Mouse (Mus musculus): ENCODE data around the gene Armc10. TPM values are rescaled to one million over a fixed set of nuclear protein-coding genes. Genes with fewer than 3 reads are reported as not detected.
"Not testable (repeated sequence)": the region's sequence is repeated elsewhere in the genome, so short reads cannot be mapped to it uniquely, and the experiment has no call there.

The Armc10 gene
- polyA plus RNA-seq, 1 experiment from 2014 or later: 15.6 TPM

DNA sequence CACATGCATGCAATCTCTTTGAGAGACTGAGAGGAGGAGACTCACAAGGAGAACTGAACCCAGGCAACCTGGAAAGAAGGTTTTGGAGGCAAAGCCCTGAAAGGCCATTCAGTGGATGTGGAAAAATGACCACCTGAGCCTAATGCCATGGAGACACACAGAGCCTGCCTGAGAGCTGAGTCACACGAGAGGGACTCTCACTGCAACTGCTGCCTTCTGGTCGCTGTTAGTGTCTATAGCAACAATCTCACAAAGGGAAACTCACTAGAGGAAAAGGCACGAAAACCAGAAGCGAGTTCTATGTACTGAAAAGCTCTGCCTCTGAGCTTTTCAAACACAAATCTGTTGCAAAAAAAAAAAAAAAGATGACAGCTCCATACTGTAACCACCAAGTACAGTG lies 41.4 kb downstream of the Armc10 start:
- H3K4me2 ChIP-seq (replicated peaks; ENCODE audit: low read depth): no peak overlapping the region

DNA sequence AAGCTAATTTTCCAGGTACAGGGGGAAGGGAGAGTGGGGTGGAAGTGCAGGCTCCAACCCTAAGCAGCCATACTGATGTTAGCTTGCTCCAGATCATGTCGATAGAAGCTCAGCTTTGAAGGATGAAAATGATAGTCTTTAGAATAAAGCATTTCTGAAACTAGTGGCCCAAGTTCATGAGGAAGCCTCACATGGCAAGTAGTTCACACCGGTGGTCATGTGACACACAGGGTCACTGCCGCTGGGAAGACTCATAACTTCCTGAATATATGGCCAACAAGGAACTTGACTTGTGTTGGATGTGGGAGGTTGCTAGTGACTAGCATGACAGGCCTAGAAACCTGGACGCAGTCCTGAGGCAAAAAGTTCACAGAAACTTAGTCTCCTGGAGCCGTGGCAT lies 46.6 kb downstream of the Armc10 start:
- 89% methylated on average over 5 of the region's 5 CpGs for WGBS
- Histone ChIP-seq H3K9me3 (ENCODE audit: control insufficient read depth) (no peaks in the 10 kb centered on the region), H3K9ac (ENCODE audit: low read depth, low read length) (no peak overlapping the region), H3K4me1 (replicated peaks; ENCODE audit: control insufficient read depth, insufficient read depth, low read length) (peaks cover 3% of the 10 kb centered on the region; the same call in 1 of the 2 replicates), H3K36me3 (ENCODE audit: control insufficient read depth, insufficient read depth) (no peaks in the 10 kb centered on the region), H3K27me3 (replicated peaks; ENCODE audit: control insufficient read depth, insufficient read depth, low read length) (no peaks in the 10 kb centered on the region), H3K27ac (ENCODE audit: low read depth, low read length) (no peak overlapping the region), H3K4me2 (replicated peaks; ENCODE audit: low read depth) (no peak overlapping the region), H3K4me3 (ENCODE audit: low read depth, low read length) (no peak overlapping the region)
- no peak for TF ChIP-seq CTCF (IDR thresholded peaks at IDR 0.05; ENCODE audit: low read depth)
- ATAC-seq: no peak

More for the DNA sequence above, 41.4 kb downstream of the Armc10 start:
- Histone ChIP-seq H3K4me1 (replicated peaks; ENCODE audit: control insufficient read depth, insufficient read depth, low read length) (no peaks in the 10 kb centered on the region), H3K9me3 (ENCODE audit: control insufficient read depth) (no peaks in the 10 kb centered on the region), H3K4me3 (ENCODE audit: low read depth, low read length) (no peak overlapping the region), H3K27me3 (replicated peaks; ENCODE audit: control insufficient read depth, insufficient read depth, low read length) (no peaks in the 10 kb centered on the region), H3K9ac (ENCODE audit: low read depth, low read length) (no peak overlapping the region), H3K36me3 (ENCODE audit: control insufficient read depth, insufficient read depth) (no peaks in the 10 kb centered on the region), H3K27ac (ENCODE audit: low read depth, low read length) (no peak overlapping the region)
- no peak for TF ChIP-seq CTCF (IDR thresholded peaks at IDR 0.05; ENCODE audit: low read depth)
- WGBS: 60% methylated on average over 4 of the region's 4 CpGs
- no peak for ATAC-seq

DNA sequence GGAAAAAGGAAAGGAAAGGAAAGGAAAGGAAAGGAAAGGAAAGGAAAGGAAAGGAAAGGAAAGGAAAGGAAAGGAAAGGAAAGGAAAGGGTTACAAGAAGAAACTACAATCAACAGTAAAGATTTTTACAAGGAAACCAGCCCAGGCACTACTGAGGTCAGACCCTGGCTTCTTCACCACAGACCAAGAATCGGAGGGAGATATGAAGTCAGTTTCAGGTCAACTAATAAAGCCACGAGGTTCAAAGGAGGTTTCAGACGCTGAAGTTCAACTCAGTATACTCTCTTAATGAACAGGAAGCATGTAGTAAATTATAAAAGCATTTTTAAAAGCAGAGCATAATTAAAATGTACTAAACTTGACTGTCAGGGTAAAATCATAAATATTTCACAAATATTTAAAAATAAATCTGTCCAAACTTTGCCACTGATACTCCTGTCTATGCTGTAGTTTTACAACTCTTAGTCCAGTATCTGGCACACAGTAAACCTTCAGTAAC lies 47.8 kb downstream of the Armc10 start:
- Histone ChIP-seq H3K4me2 (replicated peaks; ENCODE audit: low read depth) (no peak overlapping the region), H3K4me3 (ENCODE audit: low read depth, low read length) (no peak overlapping the region), H3K27me3 (replicated peaks; ENCODE audit: control insufficient read depth, insufficient read depth, low read length) (no peaks in the 10 kb centered on the region), H3K27ac (ENCODE audit: low read depth, low read length) (no peak overlapping the region), H3K9me3 (ENCODE audit: control insufficient read depth) (no peaks in the 10 kb centered on the region), H3K9ac (ENCODE audit: low read depth, low read length) (no peak overlapping the region), H3K36me3 (ENCODE audit: control insufficient read depth, insufficient read depth) (no peaks in the 10 kb centered on the region), H3K4me1 (replicated peaks; ENCODE audit: control insufficient read depth, insufficient read depth, low read length) (peaks cover 3% of the 10 kb centered on the region; the same call in 1 of the 2 replicates)
- WGBS: 21% methylated on average over 3 of the region's 3 CpGs
- ATAC-seq: peak; percentile 50; the same call in 1 of the 2 replicates
- no peak for TF ChIP-seq CTCF (IDR thresholded peaks at IDR 0.05; ENCODE audit: low read depth)

DNA sequence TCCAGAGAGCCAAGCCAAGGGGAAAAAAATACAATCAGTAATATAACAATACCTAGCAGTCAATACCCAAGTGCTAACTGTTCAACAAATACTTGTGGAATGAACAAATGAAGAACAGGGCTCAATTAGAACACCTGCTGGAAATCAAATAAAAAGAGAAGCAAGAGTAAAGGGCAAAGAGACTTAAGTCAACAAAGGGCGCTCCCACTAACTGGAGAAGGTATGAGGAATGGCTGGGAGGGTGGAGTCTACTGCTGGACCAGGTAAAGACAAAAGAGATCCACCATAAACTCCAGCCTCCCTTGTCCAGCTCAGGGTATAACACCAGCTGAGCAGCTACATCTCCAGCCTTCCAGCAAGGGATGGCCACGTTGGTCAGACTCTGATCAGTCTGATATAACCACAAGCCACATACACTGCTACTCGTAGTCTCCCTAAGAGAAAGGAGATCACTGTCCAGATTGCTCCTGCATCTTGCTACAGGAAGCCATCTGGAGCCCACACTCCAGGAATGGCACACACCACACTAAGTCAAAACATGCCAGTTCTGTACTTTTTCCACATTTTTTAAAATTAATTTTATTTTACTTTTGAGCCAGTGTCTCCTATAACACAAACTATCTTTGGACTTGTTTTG lies 49.4 kb downstream of the Armc10 start:
- Histone ChIP-seq H3K36me3 (ENCODE audit: control insufficient read depth, insufficient read depth) (no peaks in the 10 kb centered on the region), H3K4me2 (replicated peaks; ENCODE audit: low read depth) (no peak overlapping the region), H3K4me3 (ENCODE audit: low read depth, low read length) (no peak overlapping the region), H3K9ac (ENCODE audit: low read depth, low read length) (no peak overlapping the region), H3K27ac (ENCODE audit: low read depth, low read length) (no peak overlapping the region), H3K9me3 (ENCODE audit: control insufficient read depth) (no peaks in the 10 kb centered on the region), H3K4me1 (replicated peaks; ENCODE audit: control insufficient read depth, insufficient read depth, low read length) (peaks cover 3% of the 10 kb centered on the region; the same call in 1 of the 2 replicates), H3K27me3 (replicated peaks; ENCODE audit: control insufficient read depth, insufficient read depth, low read length) (no peaks in the 10 kb centered on the region)
- no peak for TF ChIP-seq CTCF (IDR thresholded peaks at IDR 0.05; ENCODE audit: low read depth)
- WGBS: 65% methylated on average over 3 of the region's 3 CpGs
- peak; percentile 39; the same call in 1 of the 2 replicates for ATAC-seq

DNA sequence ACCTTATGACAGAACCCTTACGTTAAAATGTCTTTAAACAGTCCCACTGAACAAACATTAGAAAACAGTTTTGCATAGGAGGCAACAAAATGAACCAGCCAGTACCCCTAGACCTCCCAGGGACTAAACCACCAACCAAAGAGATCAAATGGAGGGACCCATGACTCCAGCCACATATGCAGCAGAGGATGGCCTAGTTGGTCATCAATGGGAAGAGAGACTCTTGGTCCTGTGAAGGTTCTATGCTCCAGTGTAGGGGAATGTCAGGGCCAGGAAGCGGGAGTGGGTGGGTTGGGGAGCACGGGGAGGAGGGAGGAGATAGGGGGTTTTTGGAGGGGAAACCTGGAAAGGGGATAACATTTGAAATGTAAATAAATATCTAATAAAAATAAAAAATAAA lies 53.9 kb downstream of the Armc10 start:
- not testable (repeated sequence) for H3K9me3 ChIP-seq (ENCODE audit: control insufficient read depth); H3K27me3 ChIP-seq (replicated peaks; ENCODE audit: control insufficient read depth, insufficient read depth, low read length); H3K4me3 ChIP-seq (ENCODE audit: low read depth, low read length); H3K9ac ChIP-seq (ENCODE audit: low read depth, low read length); H3K36me3 ChIP-seq (ENCODE audit: control insufficient read depth, insufficient read depth); H3K4me2 ChIP-seq (replicated peaks; ENCODE audit: low read depth); H3K27ac ChIP-seq (ENCODE audit: low read depth, low read length); H3K4me1 ChIP-seq (replicated peaks; ENCODE audit: control insufficient read depth, insufficient read depth, low read length); ATAC-seq
- 96% methylated on average over 3 of the region's 3 CpGs for WGBS

DNA sequence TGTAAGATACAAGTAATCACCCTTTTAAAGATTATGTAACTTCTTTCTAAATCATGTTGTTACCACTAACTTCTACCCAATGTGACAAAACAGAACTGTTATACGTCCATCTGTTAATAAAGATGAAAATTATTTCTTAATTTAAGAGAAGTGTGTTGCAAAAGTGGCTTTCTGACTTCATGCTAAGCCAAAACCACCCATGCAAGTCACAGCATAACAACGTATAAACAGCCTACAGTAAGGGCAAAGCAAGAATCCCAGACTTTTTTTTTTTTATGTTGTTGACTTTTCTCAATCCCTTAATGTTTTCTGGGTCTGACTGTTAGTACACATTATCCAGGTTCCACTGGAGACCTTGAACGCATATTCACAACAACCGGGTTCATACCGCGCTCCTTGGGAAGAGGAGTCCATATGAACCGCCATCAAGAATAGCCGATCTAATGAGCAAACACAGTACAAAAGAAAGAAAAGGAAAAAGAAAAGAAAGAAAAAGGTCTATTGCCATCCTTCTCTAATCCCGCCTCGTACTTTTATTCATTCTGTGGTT lies 54.7 kb downstream of the Armc10 start:
- Histone ChIP-seq H3K4me1 (replicated peaks; ENCODE audit: control insufficient read depth, insufficient read depth, low read length) (no peaks in the 10 kb centered on the region), H3K9ac (ENCODE audit: low read depth, low read length) (0 out of 2 replicates have a peak overlapping the region, but pooled peaks have one; percentile 52), H3K36me3 (ENCODE audit: control insufficient read depth, insufficient read depth) (no peaks in the 10 kb centered on the region), H3K9me3 (ENCODE audit: control insufficient read depth) (no peaks in the 10 kb centered on the region), H3K4me2 (replicated peaks; ENCODE audit: low read depth) (peak overlapping the region; percentile 77), H3K4me3 (ENCODE audit: low read depth, low read length) (peak overlapping the region; percentile 60), H3K27ac (ENCODE audit: low read depth, low read length) (no peak overlapping the region), H3K27me3 (replicated peaks; ENCODE audit: control insufficient read depth, insufficient read depth, low read length) (no peaks in the 10 kb centered on the region)
- no peak for ATAC-seq
- no peak for TF ChIP-seq CTCF (IDR thresholded peaks at IDR 0.05; ENCODE audit: low read depth)
- WGBS: 18% methylated on average over 10 of the region's 10 CpGs
